Mouse (Mus musculus) frontal cortex, postnatal 36 days (tissue): Measurements from ENCODE around the gene Dph6.
A peak's percentile ranks its signal among the peaks of the same experiment; 100 is the strongest.

ENCODE experiments used
- DNase-seq, 2 experiments: peaks; one replicate each; pipeline ENCODE4 v3.0.0; 2022; ENCODE audit warnings: low spot score in 2 of 2

Gene Dph6

DNA sequence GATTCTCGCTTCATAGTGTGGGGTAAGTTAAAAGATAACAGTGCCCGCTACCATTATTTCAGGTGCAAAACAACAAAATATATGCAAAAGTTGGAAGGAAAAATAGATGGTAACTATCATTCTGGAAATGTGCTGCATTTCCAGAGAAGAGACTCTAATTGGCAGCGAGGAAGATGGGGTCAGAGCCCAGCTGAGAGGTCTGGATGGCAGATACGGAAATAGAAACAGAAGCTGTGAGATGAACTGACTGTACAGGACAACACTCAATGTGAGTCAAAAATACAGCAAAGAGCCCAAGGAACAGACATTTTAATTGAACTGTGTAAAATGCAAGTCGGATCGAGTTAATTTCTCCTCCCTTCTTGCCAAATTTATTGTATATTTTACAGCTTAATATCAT is 114.3 kb downstream of the Dph6 start:
- DNase-seq, result no peak

DNA sequence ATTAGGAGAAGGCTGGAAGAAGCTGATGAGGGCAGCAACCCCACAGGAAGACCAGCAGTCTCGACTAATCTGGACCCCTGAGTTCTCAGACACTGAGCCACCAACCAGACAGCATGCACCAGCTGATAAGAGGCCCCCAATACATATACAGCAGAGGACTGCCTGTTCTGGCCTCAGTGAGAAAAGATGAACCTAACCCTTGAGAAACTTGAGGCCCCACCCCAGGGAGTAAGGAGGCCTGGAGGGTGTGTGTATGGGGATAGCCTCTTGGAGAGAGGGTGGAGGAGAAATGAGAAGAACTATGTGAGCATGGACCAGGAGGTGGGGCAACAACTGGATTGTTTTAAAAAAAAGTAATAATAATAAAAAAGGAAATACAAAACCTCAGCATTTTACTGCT is 118.7 kb downstream of the Dph6 start:
- no peak for DNase-seq

DNA sequence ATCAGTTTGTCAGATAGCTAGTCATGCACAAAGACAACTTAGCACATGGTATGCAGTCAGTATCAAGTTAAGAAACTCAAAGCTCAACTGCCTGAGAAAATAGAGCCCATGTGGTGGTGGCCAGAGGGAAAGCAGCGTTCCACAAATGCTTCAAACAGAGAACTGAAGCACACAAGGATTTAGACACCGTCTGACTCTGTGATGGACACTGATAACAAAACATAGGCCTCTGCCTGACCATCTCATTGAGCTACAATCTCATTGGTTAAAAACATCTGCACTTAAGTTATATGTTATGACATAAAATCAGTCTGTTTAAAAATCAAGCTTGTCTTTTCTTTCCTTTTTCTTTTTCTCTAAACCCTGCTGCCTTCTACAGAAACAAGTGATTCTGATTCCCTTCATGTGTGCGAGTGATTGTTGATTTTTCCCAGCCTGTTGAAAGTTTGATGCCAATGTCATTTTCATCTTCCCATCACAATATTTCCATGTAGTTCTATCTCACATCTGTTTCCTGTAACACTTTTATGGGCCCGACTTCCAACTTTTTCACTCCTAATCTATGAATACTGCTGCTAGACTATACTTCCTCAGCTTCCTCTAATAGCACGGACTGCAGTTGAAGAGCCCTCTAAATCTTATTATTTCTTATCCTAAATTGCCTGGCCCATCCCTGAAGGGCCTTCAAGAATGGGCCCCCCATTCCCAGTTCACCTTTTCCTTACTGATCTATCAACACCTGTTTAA is 123.6 kb downstream of the Dph6 start:
- DNase-seq, result no peak

DNA sequence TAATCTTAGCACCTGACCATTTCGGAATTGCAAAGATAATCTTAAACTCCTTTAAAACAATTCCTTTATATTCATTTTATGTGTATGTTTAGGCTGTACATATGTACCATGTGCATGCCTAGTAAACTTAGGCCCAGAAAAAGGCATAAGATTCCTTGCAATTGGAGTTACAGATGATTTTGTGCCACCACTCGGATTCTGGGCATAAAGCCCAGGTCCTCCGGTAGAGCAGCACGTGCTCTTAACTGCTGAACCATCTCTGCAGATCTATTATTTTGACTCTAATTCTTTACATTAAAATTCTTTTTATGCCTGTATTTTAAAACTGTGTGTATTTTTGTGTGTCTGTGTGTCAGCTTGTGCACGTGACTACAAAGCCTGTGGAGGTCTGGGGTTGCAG is 134.3 kb downstream of the Dph6 start:
- DNase-seq, result no peak

DNA sequence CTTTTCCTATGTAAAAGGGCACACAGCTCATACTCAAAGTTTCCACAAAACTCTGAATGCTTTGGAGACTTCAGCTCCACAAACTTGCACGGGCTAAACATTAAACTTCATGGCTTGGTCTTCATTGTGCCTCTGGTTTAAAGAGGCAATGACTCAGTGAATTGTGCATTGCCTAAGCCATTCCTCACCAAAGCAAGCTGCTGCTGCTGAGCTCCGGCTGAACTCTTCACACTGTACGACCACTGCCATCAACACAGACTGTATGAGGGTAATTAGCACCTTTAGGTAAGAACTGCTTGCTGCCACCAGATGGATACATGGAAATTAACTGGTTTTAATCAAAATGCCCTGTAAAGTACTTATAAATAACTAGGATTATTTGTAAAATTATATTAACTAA is 134.9 kb downstream of the Dph6 start:
- DNase-seq, result no peak

DNA sequence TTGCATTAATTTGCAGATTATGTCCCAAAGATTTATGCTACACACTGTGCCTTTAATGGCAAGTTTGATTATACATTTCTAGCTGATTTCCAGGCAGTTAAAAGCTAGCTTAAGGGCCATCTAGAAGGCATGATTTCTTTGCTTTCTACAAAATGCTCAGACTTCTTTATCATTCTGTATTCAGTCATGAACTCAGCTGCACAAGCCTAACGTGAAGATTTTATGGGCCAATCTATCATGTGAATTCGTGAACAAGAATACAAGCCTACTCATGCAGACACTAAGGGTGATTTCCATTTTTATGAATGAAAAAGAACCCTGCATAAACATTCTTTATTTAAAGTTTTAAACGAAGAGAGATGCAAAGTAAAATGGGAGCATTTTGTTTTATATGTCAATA is 162.4 kb downstream of the Dph6 start:
- no peak for DNase-seq

DNA sequence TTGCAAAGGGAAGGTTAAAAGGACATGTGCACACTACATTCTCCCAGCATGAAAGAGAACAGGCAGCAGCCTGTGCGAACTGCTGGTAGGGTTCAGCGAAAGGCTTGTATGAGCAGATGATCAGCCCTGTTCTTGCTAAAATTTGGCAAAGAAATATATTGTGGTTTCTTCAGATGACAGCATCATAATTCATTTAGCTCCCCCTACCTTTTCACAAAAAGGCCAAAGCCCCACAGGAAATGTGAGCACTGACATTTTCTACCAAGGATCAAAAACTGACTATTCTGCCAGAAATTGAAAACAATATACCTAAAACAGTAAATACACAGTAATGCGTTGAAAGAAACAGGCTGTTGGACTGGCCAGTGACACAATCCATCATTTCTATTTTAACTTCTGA is 162.9 kb downstream of the Dph6 start:
- DNase-seq, result no peak

DNA sequence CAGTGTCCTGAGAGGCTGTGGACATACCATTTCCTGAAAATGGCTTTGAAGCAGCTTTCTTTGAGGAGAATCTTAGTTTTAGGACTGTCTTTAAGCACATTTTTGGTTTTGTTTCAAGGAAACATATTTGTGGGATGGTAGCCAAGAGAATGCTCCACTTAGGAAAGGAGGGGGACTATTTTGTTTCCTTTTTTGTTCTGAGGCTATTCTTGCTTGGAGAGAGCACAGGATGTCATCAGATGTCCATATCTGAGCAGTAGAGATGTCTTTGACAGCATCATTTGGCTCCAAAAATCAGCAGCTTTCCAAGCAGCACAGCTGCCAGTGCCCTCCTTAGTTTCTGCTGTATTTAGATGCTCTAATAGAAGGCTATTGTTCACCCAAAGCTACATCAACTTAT is 167.8 kb downstream of the Dph6 start:
- DNase-seq, result peak in 1 of 2 experiments; percentile 1
